Mouse (Mus musculus) spleen, adult 12 weeks (tissue): ENCODE measurements around the gene Gm20388.

ENCODE experiments used
- DNase-seq: peaks from one replicate; pipeline ENCODE4 v3.0.0; 2022; ENCODE audit warnings: low spot score

Gm20388 gene

GRCm38 (mm10) chr8:121027787-121028186 lies 1117.1 kb downstream of the Gm20388 start:
- DNase-seq: no peak

DNA sequence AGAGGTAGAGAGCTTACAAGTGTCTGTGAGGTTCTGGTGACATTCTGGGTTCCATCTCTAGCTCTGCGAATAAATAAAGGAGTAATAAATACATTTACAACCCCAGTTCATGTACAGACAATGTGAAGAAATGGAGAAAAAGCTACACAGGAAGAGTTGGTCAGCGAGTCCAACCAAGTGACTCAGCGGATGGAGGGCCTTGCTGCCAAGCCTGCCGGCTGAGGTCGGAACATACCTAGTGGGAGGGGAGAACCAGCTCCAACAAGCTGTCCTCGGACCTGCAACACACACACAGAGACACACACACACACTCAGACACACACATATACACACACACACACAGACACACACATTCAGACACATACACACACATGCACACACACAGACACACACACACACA lies 1118.4 kb downstream of the Gm20388 start:
- no peak for DNase-seq

- no peak for DNase-seq
These were observed 1119.9 kb downstream of the Gm20388 start for GRCm38 (mm10) chr8:121030496-121031040.

- DNase-seq: no peak
These were observed 1122.8 kb downstream of the Gm20388 start for GRCm38 (mm10) chr8:121033299-121034013.

DNA sequence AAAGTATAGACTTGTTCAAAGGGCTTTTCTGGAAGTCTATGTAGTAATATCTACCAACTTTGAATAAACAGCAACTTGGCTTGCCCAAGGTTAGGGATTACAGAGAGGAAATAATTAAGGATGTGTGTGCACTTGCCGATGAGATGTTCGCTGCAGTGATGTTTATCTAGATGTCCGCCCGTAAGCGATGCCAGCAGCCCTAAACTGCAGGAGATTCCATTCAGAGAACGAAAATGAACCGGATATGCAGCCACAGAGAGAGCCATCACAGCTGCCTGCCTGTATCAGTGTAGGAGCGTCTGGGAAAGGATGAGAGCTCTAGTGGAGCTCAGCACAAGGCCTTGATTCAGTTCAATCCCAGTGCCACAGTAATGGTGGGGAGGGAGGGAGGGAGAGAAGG lies 1125.0 kb downstream of the Gm20388 start:
- no peak for DNase-seq

DNA sequence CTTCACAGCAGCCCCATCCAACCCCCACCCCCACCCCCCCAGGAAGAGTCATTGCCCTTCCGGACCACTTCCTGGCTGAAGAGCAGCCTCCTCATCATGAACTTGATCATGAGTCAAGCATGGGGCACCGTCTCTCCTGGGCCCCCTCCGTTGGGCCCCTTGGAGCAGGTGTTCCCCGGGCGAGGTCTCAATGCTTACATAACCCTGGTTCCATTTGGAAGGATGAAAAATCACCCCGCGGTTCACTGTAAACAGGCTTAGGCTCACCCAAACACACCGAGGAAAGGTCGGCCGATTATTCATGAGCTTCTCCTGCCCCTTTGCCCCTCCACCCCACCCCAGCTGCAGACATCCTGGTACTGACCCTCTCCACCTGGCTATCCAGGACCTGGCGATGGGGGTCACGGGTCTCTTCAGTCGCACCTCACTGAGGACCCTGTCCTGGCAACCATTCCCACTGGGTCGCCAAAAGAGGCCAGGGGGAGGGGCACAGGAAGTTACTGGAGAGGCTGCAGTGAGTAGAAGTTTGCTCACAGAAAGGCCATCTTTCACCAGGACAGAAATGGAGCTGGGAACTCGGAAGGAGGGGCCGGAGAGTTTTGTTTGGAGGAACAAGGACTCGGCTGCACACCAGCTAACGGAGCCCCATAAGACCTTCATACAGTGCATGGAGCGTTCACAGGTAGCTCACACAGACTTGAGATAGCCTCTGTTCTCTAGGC lies 1133.2 kb downstream of the Gm20388 start:
- no peak for DNase-seq

GRCm38 (mm10) chr8:121047441-121047840 lies 1136.8 kb downstream of the Gm20388 start:
- no peak for DNase-seq

DNA sequence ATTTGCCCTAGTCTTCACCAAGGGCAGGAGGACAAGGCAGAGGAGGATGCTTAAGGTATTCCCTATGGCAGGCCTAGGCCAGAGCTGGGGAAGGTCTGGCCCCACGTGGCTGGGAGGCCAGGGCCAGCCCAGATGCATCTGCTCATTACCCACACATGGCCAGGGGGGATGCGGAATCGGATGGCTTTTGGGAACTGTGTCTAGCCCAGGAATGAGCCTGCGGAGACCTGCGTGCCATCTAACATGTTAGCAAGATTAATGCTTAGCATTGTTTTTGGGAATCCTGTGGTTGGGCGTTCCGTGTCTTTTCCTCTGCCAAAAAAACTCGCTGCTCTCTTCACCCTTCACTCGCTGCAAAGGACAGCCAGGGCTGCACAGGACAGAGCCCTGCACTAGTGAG lies 1147.4 kb downstream of the Gm20388 start:
- DNase-seq: no peak

DNA sequence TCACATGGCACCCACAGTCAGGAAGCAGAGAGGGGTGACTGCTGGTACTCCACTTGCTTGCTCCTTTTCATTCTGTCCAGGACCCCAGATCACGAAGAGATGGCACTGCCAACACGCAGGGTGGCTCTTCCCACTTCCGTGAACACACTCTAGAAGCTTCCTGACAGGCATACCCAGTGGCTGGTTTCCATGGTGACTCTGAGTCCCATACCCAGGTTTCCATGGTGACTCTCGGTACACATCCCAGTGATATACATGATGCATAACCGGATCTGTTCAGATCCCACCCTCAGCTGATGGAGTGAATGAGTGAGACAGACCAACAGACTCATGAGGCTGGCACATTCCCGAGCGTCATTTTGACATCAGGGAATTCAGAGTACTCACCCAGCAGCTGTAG lies 1148.5 kb downstream of the Gm20388 start:
- no peak for DNase-seq

DNA sequence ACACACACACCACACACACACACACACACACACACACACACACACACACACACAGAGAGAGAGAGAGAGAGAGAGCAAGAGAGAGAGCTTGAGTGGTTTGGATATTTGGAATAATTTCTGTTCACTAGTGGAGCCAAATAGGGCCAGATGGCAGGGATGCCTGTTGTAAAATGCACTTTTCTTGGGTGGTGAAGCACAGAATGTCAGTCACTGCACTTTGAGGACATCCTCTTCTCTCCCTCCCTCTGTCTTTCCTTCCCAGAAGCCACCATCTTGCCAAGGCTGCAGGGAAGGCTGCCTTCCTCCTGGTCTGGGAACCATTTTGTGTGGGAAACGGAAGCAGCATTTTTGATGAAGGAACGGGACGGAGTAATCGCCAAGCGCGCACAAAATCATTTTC lies 1151.9 kb downstream of the Gm20388 start:
- no peak for DNase-seq

DNA sequence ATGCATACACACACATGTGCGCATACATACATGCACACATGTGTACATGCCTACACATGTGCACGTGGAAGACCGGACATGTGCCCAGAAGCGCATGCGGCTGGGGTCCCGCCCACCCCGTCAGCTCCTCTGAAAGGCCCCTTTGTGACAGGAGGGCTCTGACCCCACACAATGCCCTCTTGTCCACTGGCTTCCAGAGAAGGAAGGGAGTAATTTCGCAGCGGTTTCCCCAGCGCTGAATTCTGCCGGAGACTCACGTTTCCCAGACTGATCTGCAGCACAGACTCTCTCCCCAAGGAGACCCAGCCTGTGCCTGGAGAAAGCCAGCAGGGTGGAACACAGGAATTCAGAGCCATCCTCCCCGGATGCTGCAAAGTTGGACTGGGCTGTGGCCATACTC lies 1153.0 kb downstream of the Gm20388 start:
- DNase-seq: no peak

- DNase-seq: no peak
These were observed 1160.8 kb downstream of the Gm20388 start for GRCm38 (mm10) chr8:121071454-121071853.

- DNase-seq: no peak
These were observed 1161.9 kb downstream of the Gm20388 start for GRCm38 (mm10) chr8:121072406-121073130.

DNA sequence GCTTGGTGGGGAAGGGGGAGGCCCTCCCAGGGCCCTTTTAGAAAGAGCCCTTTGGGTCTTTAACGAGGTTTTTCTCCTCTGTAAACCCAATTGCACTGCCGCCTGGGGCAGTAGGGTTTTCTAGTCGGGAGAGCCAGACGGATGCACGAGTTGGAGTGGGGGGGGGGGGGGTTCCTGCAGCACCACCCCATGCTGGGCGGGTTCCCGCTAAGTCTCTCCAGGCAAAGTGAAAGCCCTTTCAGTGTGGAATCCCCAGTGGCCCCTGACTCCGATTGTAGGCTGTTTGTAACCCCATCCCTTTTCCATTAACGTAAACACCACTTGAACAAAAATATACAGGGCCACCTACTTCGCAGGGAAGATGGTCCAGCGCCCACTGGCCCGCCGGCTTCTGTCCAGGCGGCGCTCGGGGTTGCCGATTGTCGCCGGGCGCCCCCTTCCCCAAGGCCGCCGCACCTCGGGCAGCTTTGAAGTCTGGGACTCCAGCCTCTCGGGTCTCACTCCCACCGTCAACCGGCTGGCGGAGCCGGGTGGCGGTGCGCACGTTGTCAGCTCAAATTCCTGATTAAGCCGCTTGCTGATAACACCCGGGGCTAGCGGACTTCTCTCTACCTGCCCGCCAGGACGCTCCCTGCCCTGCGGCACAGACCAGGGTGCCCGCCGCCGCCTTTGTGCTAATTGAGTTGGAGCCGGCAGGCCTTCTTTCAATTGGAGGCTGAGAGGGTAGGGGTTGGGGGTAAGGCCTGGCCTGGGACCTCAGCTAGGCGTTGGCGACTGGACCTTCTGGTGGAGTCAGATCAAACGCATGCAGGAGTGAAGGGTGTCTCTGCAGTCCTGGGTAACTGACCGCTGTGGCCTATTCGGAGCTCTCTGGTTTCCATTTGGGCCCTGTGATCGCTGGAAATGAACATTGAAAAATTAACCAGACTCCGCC lies 1162.8 kb downstream of the Gm20388 start:
- DNase-seq: no peak

GRCm38 (mm10) chr8:121074108-121074847 lies 1163.6 kb downstream of the Gm20388 start:
- no peak for DNase-seq

DNA sequence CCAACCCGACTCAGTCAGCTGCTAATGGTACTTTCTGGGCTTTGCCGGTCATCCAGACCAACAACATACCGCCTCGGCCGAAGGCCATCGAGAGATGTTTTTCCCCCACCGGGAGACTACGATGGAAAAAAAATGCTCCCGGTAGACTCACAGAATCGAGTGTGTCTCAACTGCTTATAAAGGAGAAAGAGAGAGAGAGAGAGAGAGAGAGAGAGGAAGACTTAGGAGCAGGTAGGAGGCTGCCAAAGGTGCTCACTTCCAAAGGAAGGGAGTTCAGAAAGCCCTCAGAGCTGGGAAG lies 1164.2 kb downstream of the Gm20388 start:
- DNase-seq: no peak

DNA sequence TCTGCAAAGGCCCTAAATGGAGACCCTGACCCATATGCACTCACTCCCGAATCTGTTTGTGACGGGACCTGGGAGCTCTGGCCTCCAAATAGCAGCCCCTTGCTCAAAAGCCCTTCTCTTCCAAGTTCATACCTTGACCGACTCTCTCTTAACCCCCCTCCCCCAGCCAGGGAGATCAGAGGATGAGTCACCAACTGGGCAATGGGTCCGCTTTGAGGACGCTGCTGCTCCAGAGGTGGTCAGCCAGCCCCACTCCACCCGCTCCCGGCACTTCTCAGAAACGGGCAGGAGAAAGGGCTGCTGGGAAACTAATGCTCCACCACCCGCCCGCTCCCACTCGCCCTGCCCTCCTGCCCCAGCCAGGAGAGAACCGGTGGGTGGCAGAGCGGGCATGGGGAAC lies 1165.3 kb downstream of the Gm20388 start:
- DNase-seq: no peak

DNA sequence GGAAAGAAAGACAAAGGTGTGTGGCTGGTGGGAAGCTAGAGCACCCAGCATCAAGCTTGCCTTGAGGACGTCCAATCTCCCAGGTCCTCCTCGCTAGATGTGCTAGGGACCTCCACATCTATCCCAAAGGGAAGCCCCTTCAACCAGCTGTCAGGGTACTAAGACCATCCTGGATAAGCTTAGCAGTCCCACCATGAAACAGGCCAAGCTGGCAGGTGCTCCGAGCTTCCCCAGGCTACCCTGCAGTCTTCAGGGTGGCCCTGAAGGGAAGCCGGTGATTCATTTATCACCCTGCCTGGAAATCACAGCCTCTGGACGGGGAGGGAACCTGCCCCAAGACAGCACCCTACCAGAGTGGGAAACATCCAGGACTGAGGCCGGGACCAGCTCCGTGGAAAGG lies 1165.9 kb downstream of the Gm20388 start:
- no peak for DNase-seq

DNA sequence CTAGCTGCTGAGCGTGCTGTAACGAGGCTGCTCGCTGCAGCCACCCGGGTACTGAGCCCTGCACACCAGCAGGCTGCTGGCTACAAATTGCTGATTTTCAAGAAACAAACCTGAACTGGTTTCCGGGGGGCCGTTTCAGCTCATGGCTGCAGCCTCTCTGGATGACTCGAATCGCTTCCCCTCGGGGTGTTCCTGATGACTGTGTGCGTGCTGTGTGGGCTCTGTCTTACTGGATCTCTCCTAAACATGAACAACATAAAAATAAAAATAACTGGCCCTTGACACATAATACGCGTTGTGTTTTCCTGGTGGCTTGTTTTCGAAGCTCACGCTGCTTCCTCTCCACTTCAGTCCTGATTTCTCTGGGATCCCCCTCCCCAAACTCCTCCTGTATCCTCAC lies 1168.1 kb downstream of the Gm20388 start:
- DNase-seq: no peak

GRCm38 (mm10) chr8:121079201-121079600 lies 1168.6 kb downstream of the Gm20388 start:
- no peak for DNase-seq

- DNase-seq: no peak
These were observed 1169.3 kb downstream of the Gm20388 start for GRCm38 (mm10) chr8:121079944-121080343.
